Mouse (Mus musculus) stomach, embryonic 16.5 days (tissue): Measurements from ENCODE around the gene Atp2b1. TPM values are rescaled to one million over a fixed set of nuclear protein-coding genes. Genes with fewer than 3 reads are reported as not detected.
"Not testable (repeated sequence)": the region's sequence is repeated elsewhere in the genome, so short reads cannot be mapped to it uniquely, and the experiment has no call there.

Source experiments
- ATAC-seq: fragments of 200-750 bp; cut with Nextera tagmentation; 2 replicates; pipeline ENCODE4 v1.8.0; 2017; ENCODE audit warnings: moderate number of reproducible peaks, moderate TSS enrichment; ENCODE audit not compliant: insufficient read depth, low FRiP score
- H3K27ac ChIP-seq: fragments of 300-500 bp; sonication (generic); 2 replicates; pipeline ENCODE4 v1.5.1; 2014; ENCODE audit warnings: low read length
- H3K27me3 ChIP-seq: fragments of 300-500 bp; sonication (generic); 2 replicates; pipeline ENCODE4 v1.6.1; 2014; ENCODE audit warnings: low read length, control low read depth, mixed read lengths; ENCODE audit not compliant: control insufficient read depth, insufficient read depth
- H3K36me3 ChIP-seq: fragments of 300-500 bp; sonication (generic); 2 replicates; pipeline ENCODE4 v1.6.1; 2014; ENCODE audit warnings: low read length; ENCODE audit not compliant: control insufficient read depth, insufficient read depth
- H3K4me1 ChIP-seq: fragments of 300-500 bp; sonication (generic); 2 replicates; pipeline ENCODE4 v1.6.1; 2014; ENCODE audit warnings: low read length, control low read depth, mixed read lengths; ENCODE audit not compliant: control insufficient read depth, insufficient read depth
- H3K4me2 ChIP-seq: fragments of 300-500 bp; sonication (generic); 2 replicates; pipeline ENCODE4 v1.6.1; 2014; ENCODE audit warnings: low read depth, low read length, mixed read lengths
- H3K4me3 ChIP-seq: fragments of 300-500 bp; sonication (generic); replicated peaks from 2 replicates; pipeline ENCODE4 v1.5.1; 2014; ENCODE audit warnings: mild to moderate bottlenecking, low read length
- H3K9ac ChIP-seq: fragments of 300-500 bp; sonication (generic); 2 replicates; pipeline ENCODE4 v1.6.1; 2014; ENCODE audit warnings: low read length
- H3K9me3 ChIP-seq: fragments of 300-500 bp; sonication (generic); replicated peaks from 2 replicates; pipeline ENCODE4 v1.6.1; 2016; ENCODE audit warnings: low read length, control low read depth; ENCODE audit not compliant: control insufficient read depth
- WGBS: fragments of 180-500 bp; shearing (Covaris S2); extraction: QIAGEN DNeasy Blood & Tissue Kit; methylation state at CpG from one replicate; pipeline ENCODE4 v1.1.7; 2014; 5-methylcytosine and 5-hydroxymethylcytosine counted together
- polyA plus RNA-seq: library from polyadenylated mRNA; unstranded; fragments of >200 nt; fragmentation: Nextera tagmentation; extraction: Ambion mirVana; gene quantifications from 2 replicates; pipeline ENCODE4 v1.2.1, GENCODE M21; 2015

The Atp2b1 gene
- polyA plus RNA-seq, 1 experiment from 2014 or later: 119 TPM

DNA sequence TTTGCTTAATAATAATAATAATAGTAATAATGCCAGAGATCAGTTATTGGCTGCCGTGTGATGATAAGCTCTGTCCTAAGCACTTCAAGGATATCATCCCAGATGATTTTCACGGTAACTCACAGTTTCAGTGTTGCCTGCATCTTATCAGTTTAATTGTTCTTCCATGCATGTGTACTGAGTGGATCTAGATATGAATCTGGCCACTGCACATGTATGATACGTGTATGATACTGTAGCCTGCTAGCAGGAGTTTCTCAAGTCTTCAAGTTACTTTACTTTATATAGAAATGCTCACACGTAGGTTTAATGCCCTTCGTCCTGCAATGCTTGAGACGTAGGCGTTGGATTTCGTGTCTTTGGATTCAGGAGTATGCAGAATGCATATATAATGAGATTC is 65.7 kb downstream of the Atp2b1 start:
- no peak overlapping the region for H3K4me2 ChIP-seq
- ATAC-seq: no peak

DNA sequence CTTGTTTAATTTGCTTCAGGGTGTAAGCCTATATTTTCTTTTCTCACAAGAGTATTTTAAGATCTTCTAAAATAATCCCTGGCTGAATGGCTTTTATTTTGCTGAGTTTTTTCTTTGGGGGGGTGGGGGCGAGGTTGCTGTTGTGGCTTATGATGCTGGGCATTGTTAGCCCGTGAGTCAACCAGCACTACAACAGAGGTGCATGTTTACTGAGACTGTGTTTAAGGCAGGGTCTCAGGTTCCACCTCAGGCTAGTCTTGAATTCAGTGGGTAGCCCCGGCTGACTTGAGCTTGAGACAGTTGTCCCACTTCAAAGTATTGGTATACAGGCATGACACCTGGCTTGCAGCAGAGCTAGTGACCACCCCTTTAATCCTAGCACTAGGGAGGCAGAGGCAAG is 77.8 kb downstream of the Atp2b1 start:
- ATAC-seq: no peak
- Histone ChIP-seq H3K4me1 (no peaks in the 10 kb centered on the region), H3K4me3 (no peak overlapping the region), H3K9me3 (no peaks in the 10 kb centered on the region), H3K9ac (no peak overlapping the region), H3K36me3 (0 out of 2 replicates have a peak, but pooled peaks cover 3% of the 10 kb centered on the region), H3K27me3 (no peaks in the 10 kb centered on the region), H3K27ac (no peak overlapping the region), H3K4me2 (no peak overlapping the region)
- WGBS: 78% methylated on average over 3 of the region's 3 CpGs

More for the DNA sequence above, 65.7 kb downstream of the Atp2b1 start:
- H3K4me3 ChIP-seq: no peak overlapping the region
- no peak overlapping the region for H3K9ac ChIP-seq
- 81% methylated on average over 8 of the region's 8 CpGs for WGBS
- H3K27me3 ChIP-seq: no peaks in the 10 kb centered on the region
- H3K36me3 ChIP-seq: 0 out of 2 replicates have a peak, but pooled peaks cover 3% of the 10 kb centered on the region
- peaks cover 14% of the 10 kb centered on the region for H3K4me1 ChIP-seq
- no peak overlapping the region for H3K27ac ChIP-seq
- no peaks in the 10 kb centered on the region for H3K9me3 ChIP-seq

DNA sequence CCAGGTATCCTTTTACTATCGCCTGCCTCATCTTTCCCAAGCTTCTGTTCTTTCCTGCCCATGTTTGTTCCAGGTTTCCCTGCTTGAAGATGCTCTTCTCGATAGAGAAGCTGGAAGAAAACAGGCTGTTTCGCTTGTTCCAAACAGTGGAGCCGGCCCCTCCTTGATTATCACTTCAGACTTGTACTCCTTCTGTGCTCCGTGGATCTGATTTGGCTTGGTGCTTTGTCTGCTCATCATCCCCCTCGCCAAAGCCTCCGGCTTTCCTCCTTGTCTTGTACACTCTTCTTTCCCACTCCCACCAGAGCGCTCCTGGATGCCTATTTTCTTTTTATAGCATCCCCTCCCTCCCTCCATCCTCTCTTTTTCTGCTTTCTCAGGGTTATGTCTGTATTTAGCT is 79.0 kb downstream of the Atp2b1 start:
- WGBS: 90% methylated on average over 8 of the region's 8 CpGs

DNA sequence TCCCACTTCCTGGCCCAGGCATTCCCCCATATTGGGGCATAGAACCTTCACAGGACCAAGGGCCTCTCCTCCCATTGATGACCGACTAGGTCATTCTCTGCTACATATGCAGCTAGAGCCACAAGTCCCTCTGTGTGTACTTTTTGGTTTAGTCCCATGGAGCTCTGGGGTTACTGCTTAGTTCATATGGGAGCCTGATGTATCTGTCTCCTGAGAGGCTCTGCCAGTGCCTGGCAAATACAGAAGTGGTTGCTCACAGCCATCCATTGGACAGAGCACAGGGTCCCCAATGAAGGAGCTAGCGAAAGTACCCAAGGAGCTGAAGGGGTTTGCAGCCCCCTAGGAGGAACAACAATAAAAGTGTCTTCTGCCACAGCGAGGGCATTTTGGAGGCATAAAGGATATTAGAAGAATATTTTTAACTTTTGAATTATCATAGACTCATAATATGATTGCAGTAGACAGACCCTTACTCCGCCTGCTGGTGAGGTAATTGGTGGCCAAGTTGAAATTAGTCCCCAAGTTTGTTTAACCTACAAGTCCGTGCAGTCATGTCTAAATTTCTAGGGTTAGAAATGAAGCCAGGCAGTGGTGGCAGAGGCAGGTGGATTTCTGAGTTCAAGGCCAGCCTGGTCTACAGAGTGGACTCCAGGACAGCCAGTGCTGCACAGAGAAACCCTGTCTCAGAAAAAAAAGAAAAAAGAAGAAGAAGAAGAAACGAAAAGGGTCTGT is 81.0 kb downstream of the Atp2b1 start:
- not testable (repeated sequence) for H3K9me3 ChIP-seq, H3K27me3 ChIP-seq, ATAC-seq, H3K4me3 ChIP-seq, H3K9ac ChIP-seq, H3K27ac ChIP-seq, H3K4me2 ChIP-seq, H3K4me1 ChIP-seq, H3K36me3 ChIP-seq
- WGBS: 86% methylated on average over 6 of the region's 6 CpGs

More for the DNA sequence above, 79.0 kb downstream of the Atp2b1 start:
- Histone ChIP-seq H3K9me3 (no peaks in the 10 kb centered on the region), H3K4me1 (no peaks in the 10 kb centered on the region), H3K27ac (no peak overlapping the region), H3K36me3 (0 out of 2 replicates have a peak, but pooled peaks cover 3% of the 10 kb centered on the region), H3K4me2 (no peak overlapping the region), H3K4me3 (no peak overlapping the region), H3K9ac (no peak overlapping the region), H3K27me3 (no peaks in the 10 kb centered on the region)
- ATAC-seq: no peak

DNA sequence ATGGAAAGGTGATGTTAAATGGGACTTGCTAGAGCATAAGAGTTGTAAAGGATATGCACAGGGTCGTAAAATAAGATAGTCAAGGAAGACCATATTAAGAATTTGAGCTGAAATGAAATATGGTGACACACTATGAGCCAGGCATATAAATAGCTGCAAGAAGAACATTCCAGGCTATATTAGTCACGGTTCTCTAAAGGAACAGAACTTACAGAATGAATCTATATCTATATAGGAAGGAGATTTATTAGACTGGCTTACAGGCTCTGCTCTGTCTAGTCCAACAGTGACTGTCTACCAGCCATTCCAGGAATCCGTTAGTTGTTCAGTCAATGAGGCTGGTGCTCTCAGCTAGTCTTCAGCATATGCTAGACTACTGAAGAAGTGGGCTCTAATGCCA is 90.7 kb downstream of the Atp2b1 start:
- Histone ChIP-seq H3K9me3 (no peaks in the 10 kb centered on the region), H3K4me3 (no peak overlapping the region), H3K27ac (no peak overlapping the region), H3K27me3 (no peaks in the 10 kb centered on the region), H3K4me2 (no peak overlapping the region), H3K9ac (no peak overlapping the region), H3K36me3 (peaks cover 27% of the 10 kb centered on the region), H3K4me1 (no peaks in the 10 kb centered on the region)
- WGBS: 85% methylated on average over 3 of the region's 3 CpGs
- no peak for ATAC-seq

DNA sequence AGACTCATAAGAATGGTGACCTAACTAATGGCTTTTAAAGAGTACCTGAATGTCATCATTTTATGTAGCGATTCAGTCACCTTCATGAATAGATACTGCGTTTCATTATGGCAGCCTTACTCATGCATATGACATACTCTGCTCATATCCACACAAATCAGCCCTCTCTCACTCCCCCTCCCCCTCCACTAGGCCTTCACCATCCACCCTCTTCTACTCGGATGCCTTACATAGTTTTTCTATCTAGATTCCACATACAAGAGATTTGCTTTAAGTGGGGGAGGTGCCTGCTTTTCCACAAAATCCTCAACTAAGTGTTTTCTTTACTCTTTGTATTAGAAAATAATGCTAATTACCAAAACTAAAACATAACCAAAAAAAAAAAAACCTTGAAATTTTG is 96.9 kb downstream of the Atp2b1 start:
- no peak overlapping the region for H3K4me2 ChIP-seq
- H3K4me1 ChIP-seq: no peaks in the 10 kb centered on the region
- no peaks in the 10 kb centered on the region for H3K27me3 ChIP-seq
- WGBS: 45% methylated on average over 3 of the region's 3 CpGs
- H3K4me3 ChIP-seq: no peak overlapping the region
- peaks cover 12% of the 10 kb centered on the region for H3K36me3 ChIP-seq
- H3K27ac ChIP-seq: no peak overlapping the region
- no peak overlapping the region for H3K9ac ChIP-seq
- H3K9me3 ChIP-seq: no peaks in the 10 kb centered on the region
- ATAC-seq: no peak

DNA sequence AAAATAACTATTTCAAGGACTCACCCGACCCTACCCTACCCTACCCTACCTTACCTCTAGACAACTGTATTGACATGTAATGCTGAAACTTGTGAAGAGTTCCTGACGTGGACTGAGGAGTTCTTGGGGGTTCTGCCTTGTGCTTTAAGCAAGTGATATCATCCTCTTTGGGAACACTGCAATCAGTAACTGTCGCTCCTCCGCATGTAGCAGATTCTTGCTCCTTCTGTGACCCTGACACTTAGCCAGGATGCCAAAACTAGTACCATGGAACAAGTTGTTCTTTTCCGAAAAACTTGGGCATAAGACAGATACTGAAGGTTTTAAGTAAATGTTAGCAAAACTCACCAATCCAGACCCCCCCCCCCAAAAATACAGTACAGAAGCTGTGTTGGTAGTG is 97.9 kb downstream of the Atp2b1 start:
- Histone ChIP-seq H3K36me3 (peaks cover 12% of the 10 kb centered on the region), H3K27ac (no peak overlapping the region), H3K4me3 (no peak overlapping the region), H3K27me3 (no peaks in the 10 kb centered on the region), H3K4me1 (no peaks in the 10 kb centered on the region), H3K9ac (no peak overlapping the region), H3K9me3 (no peaks in the 10 kb centered on the region), H3K4me2 (no peak overlapping the region)
- no peak for ATAC-seq
- WGBS: 82% methylated on average over 5 of the region's 5 CpGs

DNA sequence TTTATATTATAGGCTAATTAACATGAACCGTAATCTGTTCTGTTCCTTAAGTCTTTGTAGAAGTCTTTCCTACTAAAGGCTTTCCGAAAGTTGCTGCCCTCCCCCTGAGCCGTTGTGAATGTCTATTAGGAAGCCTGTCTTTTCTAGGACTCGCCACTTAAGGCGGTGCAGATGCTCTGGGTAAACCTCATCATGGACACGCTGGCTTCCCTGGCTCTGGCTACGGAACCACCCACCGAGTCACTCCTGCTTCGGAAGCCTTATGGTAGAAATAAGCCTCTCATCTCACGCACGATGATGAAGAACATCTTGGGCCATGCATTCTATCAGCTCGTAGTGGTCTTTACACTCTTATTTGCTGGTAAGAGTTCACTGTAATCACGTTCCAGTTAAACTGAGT is 100.5 kb downstream of the Atp2b1 start:
- ATAC-seq: no peak
- Histone ChIP-seq H3K9ac (no peak overlapping the region), H3K4me3 (no peak overlapping the region), H3K27me3 (no peaks in the 10 kb centered on the region), H3K36me3 (peaks cover 23% of the 10 kb centered on the region), H3K4me2 (no peak overlapping the region), H3K9me3 (no peaks in the 10 kb centered on the region), H3K4me1 (no peaks in the 10 kb centered on the region), H3K27ac (no peak overlapping the region)
- 94% methylated on average over 13 of the region's 13 CpGs for WGBS

DNA sequence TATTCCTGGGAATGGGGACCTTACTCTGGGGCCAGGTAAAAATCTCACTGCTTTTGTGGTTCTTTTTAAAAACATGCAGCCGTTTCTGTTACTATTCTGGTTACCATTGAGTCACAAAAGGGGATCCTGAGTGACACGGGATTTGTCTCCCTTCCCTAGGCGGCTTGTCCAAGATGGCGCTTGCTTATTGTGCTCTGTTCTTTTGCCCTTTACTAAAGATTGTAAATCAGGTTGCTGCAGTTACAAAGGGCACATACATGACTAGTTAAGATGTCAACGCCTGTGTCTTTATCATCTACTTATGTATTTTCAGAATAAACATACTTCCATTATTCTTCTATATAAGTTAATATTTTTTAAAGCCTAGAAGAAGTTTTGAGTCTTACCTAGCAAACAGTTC is 102.8 kb downstream of the Atp2b1 start:
- no peak overlapping the region for H3K4me2 ChIP-seq
- 89% methylated on average over 5 of the region's 5 CpGs for WGBS
- ATAC-seq: no peak
- H3K36me3 ChIP-seq: peaks cover 23% of the 10 kb centered on the region
- H3K4me3 ChIP-seq: no peak overlapping the region
- no peak overlapping the region for H3K27ac ChIP-seq
- no peaks in the 10 kb centered on the region for H3K9me3 ChIP-seq
- H3K27me3 ChIP-seq: no peaks in the 10 kb centered on the region
- no peaks in the 10 kb centered on the region for H3K4me1 ChIP-seq
- no peak overlapping the region for H3K9ac ChIP-seq
